Mouse (Mus musculus): ENCODE results near the gene Dhps. TPM values are rescaled to one million over a fixed set of nuclear protein-coding genes. Genes with fewer than 3 reads are reported as not detected.

Gene Dhps
- total and polyA plus RNA-seq, 2 experiments from 2014 or later, result 77.1 to 129 TPM

- Histone ChIP-seq H3K4me2 (ENCODE audit: low read depth, low read length, poor library complexity, severe bottlenecking) (peak within 1 kb of the TSS; percentile 69), H3K4me1 (ENCODE audit: insufficient read depth, low read length) (0 out of 2 replicates have a peak, but pooled peaks cover 5% of the 10 kb centered on the region), H3K9me3 (ENCODE audit: low read length) (no peaks in the 10 kb centered on the region), H3K36me3 (ENCODE audit: insufficient read depth, low read length) (peaks cover 3% of the 10 kb centered on the region; the same call in 1 of the 2 replicates), H3K27me3 (ENCODE audit: insufficient read depth, low read length) (no peaks in the 10 kb centered on the region), H3K27ac (ENCODE audit: low read depth, low read length) (0 out of 2 replicates have a peak within 1 kb of the TSS, but pooled peaks have one; percentile 12), H3K4me3 (ENCODE audit: low read depth, low read length) (peak within 1 kb of the TSS; percentile 49), H3K9ac (replicated peaks; ENCODE audit: low read length, poor library complexity, severe bottlenecking) (peak within 1 kb of the TSS; percentile 60)
- TF ChIP-seq CTCF (IDR thresholded peaks at IDR 0.05), result peak; percentile 60
- WGBS, result 2% methylated on average over 30 of the region's 30 CpGs
- peak; percentile 86 for ATAC-seq (ENCODE audit: low FRiP score)
- peak; percentile 87 for DNase-seq (ENCODE audit: low spot score)
Observed at GRCm38 (mm10) chr8:85083108-85083813, 11.7 kb downstream of the Dhps start, which contains the start of gene Man2b1. Gene Man2b1 (plus strand): TSS chr8:85083270.

- Histone ChIP-seq H3K4me2 (ENCODE audit: low read depth, low read length, poor library complexity, severe bottlenecking) (no peak overlapping the region), H3K9me3 (ENCODE audit: low read length) (no peaks in the 10 kb centered on the region), H3K36me3 (ENCODE audit: insufficient read depth, low read length) (no peaks in the 10 kb centered on the region), H3K27ac (ENCODE audit: low read depth, low read length) (no peak overlapping the region), H3K27me3 (ENCODE audit: insufficient read depth, low read length) (no peaks in the 10 kb centered on the region), H3K4me1 (ENCODE audit: insufficient read depth, low read length) (0 out of 2 replicates have a peak, but pooled peaks cover 3% of the 10 kb centered on the region), H3K4me3 (ENCODE audit: low read depth, low read length) (no peak overlapping the region), H3K9ac (replicated peaks; ENCODE audit: low read length, poor library complexity, severe bottlenecking) (no peak overlapping the region)
- no peak for TF ChIP-seq CTCF (IDR thresholded peaks at IDR 0.05)
- ATAC-seq (ENCODE audit: low FRiP score) (no peak), DNase-seq (ENCODE audit: low spot score) (no peak)
- WGBS, result 93% methylated on average over 8 of the region's 8 CpGs
Observed at GRCm38 (mm10) chr8:85084633-85085032, 13.1 kb downstream of the Dhps start.

GRCm38 (mm10) chr8:85086238-85086637 is 14.7 kb downstream of the Dhps start:
- no peaks in the 10 kb centered on the region for H3K36me3 ChIP-seq (ENCODE audit: insufficient read depth, low read length)
- no peak overlapping the region for H3K27ac ChIP-seq (ENCODE audit: low read depth, low read length)
- H3K4me1 ChIP-seq (ENCODE audit: insufficient read depth, low read length), result no peaks in the 10 kb centered on the region
- no peaks in the 10 kb centered on the region for H3K9me3 ChIP-seq (ENCODE audit: low read length)
- WGBS, result 83% methylated on average over 3 of the region's 3 CpGs
- TF ChIP-seq CTCF (IDR thresholded peaks at IDR 0.05), result peak; percentile 25
- H3K27me3 ChIP-seq (ENCODE audit: insufficient read depth, low read length), result no peaks in the 10 kb centered on the region
- no peak overlapping the region for H3K4me2 ChIP-seq (ENCODE audit: low read depth, low read length, poor library complexity, severe bottlenecking)
- ATAC-seq (ENCODE audit: low FRiP score) (no peak), DNase-seq (ENCODE audit: low spot score) (no peak)
- H3K9ac ChIP-seq (replicated peaks; ENCODE audit: low read length, poor library complexity, severe bottlenecking), result no peak overlapping the region
- H3K4me3 ChIP-seq (ENCODE audit: low read depth, low read length), result no peak overlapping the region

- H3K27ac ChIP-seq (ENCODE audit: low read depth, low read length), result no peak overlapping the region
- H3K9ac ChIP-seq (replicated peaks; ENCODE audit: low read length, poor library complexity, severe bottlenecking), result no peak overlapping the region
- TF ChIP-seq CTCF (IDR thresholded peaks at IDR 0.05), result no peak
- no peak overlapping the region for H3K4me2 ChIP-seq (ENCODE audit: low read depth, low read length, poor library complexity, severe bottlenecking)
- no peak for ATAC-seq (ENCODE audit: low FRiP score)
- 85% methylated on average over 2 of the region's 2 CpGs for WGBS
- no peak overlapping the region for H3K4me3 ChIP-seq (ENCODE audit: low read depth, low read length)
- H3K9me3 ChIP-seq (ENCODE audit: low read length), result no peaks in the 10 kb centered on the region
- no peaks in the 10 kb centered on the region for H3K4me1 ChIP-seq (ENCODE audit: insufficient read depth, low read length)
- peaks cover 5% of the 10 kb centered on the region for H3K36me3 ChIP-seq (ENCODE audit: insufficient read depth, low read length)
- H3K27me3 ChIP-seq (ENCODE audit: insufficient read depth, low read length), result no peaks in the 10 kb centered on the region
- no peak for DNase-seq (ENCODE audit: low spot score)
Observed at GRCm38 (mm10) chr8:85088771-85089170, 17.2 kb downstream of the Dhps start.

- peaks cover 15% of the 10 kb centered on the region for H3K36me3 ChIP-seq (ENCODE audit: insufficient read depth, low read length)
- 96% methylated on average over 11 of the region's 11 CpGs for WGBS
- H3K27ac ChIP-seq (ENCODE audit: low read depth, low read length), result no peak overlapping the region
- H3K9me3 ChIP-seq (ENCODE audit: low read length), result no peaks in the 10 kb centered on the region
- H3K9ac ChIP-seq (replicated peaks; ENCODE audit: low read length, poor library complexity, severe bottlenecking), result no peak overlapping the region
- no peak overlapping the region for H3K4me2 ChIP-seq (ENCODE audit: low read depth, low read length, poor library complexity, severe bottlenecking)
- no peak for ATAC-seq (ENCODE audit: low FRiP score)
- no peaks in the 10 kb centered on the region for H3K4me1 ChIP-seq (ENCODE audit: insufficient read depth, low read length)
- no peaks in the 10 kb centered on the region for H3K27me3 ChIP-seq (ENCODE audit: insufficient read depth, low read length)
- DNase-seq (ENCODE audit: low spot score), result no peak
- H3K4me3 ChIP-seq (ENCODE audit: low read depth, low read length), result no peak overlapping the region
- no peak for TF ChIP-seq CTCF (IDR thresholded peaks at IDR 0.05)
Observed at GRCm38 (mm10) chr8:85090856-85091255, 19.3 kb downstream of the Dhps start.

- 43% methylated on average over 21 of the region's 21 CpGs for WGBS
Observed at GRCm38 (mm10) chr8:85091526-85092090, 20.1 kb downstream of the Dhps start.

More at GRCm38 (mm10) chr8:85091526-85092090, 20.1 kb downstream of the Dhps start:
- Histone ChIP-seq H3K4me3 (ENCODE audit: low read depth, low read length) (no peak overlapping the region), H3K9ac (replicated peaks; ENCODE audit: low read length, poor library complexity, severe bottlenecking) (no peak overlapping the region), H3K4me2 (ENCODE audit: low read depth, low read length, poor library complexity, severe bottlenecking) (no peak overlapping the region), H3K36me3 (ENCODE audit: insufficient read depth, low read length) (peaks cover 22% of the 10 kb centered on the region), H3K27me3 (ENCODE audit: insufficient read depth, low read length) (no peaks in the 10 kb centered on the region), H3K4me1 (ENCODE audit: insufficient read depth, low read length) (no peaks in the 10 kb centered on the region), H3K27ac (ENCODE audit: low read depth, low read length) (no peak overlapping the region), H3K9me3 (ENCODE audit: low read length) (no peaks in the 10 kb centered on the region)
- no peak for ATAC-seq (ENCODE audit: low FRiP score)
- DNase-seq (ENCODE audit: low spot score), result no peak
- TF ChIP-seq CTCF (IDR thresholded peaks at IDR 0.05), result no peak
